Mouse (Mus musculus) G1E (cell line): Measurements from ENCODE around the gene Gsdma3. TPM values are rescaled to one million over a fixed set of nuclear protein-coding genes. Genes with fewer than 3 reads are reported as not detected.

Experiments
- ATAC-seq: 2 replicates; pipeline ENCODE4 v1.8.0; 2016; ENCODE audit warnings: mild to moderate bottlenecking; ENCODE audit not compliant: insufficient number of reproducible peaks, poor library complexity, low FRiP score, severe bottlenecking; ENCODE audit errors: extremely low read depth
- DNase-seq: peaks from one replicate; pipeline ENCODE4 v3.0.0; 2012; ENCODE audit warnings: low spot score
- H3K27me3 ChIP-seq: 2 replicates; pipeline ENCODE4 v1.6.1; 2012; ENCODE audit warnings: mild to moderate bottlenecking, low read length, inconsistent platforms; ENCODE audit not compliant: insufficient read depth
- H3K36me3 ChIP-seq: replicated peaks from 2 replicates; pipeline ENCODE3; 2012; ENCODE audit warnings: mild to moderate bottlenecking, inconsistent platforms
- H3K4me1 ChIP-seq: 2 replicates; pipeline ENCODE4 v1.6.1; 2012; ENCODE audit warnings: low read depth, low read length, inconsistent platforms, mixed read lengths; ENCODE audit not compliant: insufficient read depth
- H3K4me3 ChIP-seq: 2 replicates; pipeline ENCODE4 v1.5.1; 2012; ENCODE audit warnings: low read depth, mild to moderate bottlenecking, inconsistent platforms, low read length, moderate library complexity, mixed read lengths
- H3K9me3 ChIP-seq: replicated peaks from 2 replicates; pipeline ENCODE4 v1.6.1; 2012; ENCODE audit warnings: inconsistent platforms
- CTCF ChIP-seq: IDR thresholded peaks from 2 replicates; pipeline ENCODE4 v1.5.1; 2012; ENCODE audit warnings: low read depth, low read length, inconsistent platforms, mixed read lengths
- GATA1 ChIP-seq: IDR thresholded peaks from 2 replicates; pipeline ENCODE4 v1.6.1; 2012; ENCODE audit warnings: borderline replicate concordance, low read length, inconsistent platforms, mixed read lengths
- GATA2 ChIP-seq: IDR thresholded peaks from 2 replicates; pipeline ENCODE4 v1.6.1; 2012; ENCODE audit warnings: low read depth, low read length, inconsistent platforms, borderline replicate concordance
- POLR2AphosphoS5 ChIP-seq: IDR thresholded peaks from 2 replicates; pipeline ENCODE4 v1.6.1; 2012; ENCODE audit warnings: low read depth, low read length, inconsistent platforms; ENCODE audit not compliant: insufficient replicate concordance
- TAL1 ChIP-seq: conservative IDR thresholded peaks from 2 replicates; pipeline ENCODE4 v1.6.1; 2012; ENCODE audit warnings: low read depth, low read length, inconsistent platforms, mixed read lengths
- polyA plus RNA-seq: library from polyadenylated mRNA; stranded (reverse); fragments of >175 nt; gene quantifications from 2 replicates; pipeline ENCODE4 v1.2.3, GENCODE M21; 2012
- total RNA-seq, 2 experiments: library from RNA; stranded (forward) in 1 of 2; stranded (reverse) in 1 of 2; fragments of 200-1000 nt in 1 of 2; fragments of >200 nt in 1 of 2; fragmentation: Nextera tagmentation in 1 of 2; gene quantifications; 2 replicates each; pipeline ENCODE4 v1.2.3; 2014 to 2017

Gsdma3 gene
- total RNA-seq (2014; fragmentation: Nextera tagmentation) = not detected in 2 replicates
- total RNA-seq (2017) = 0.12 TPM in 1 of 2 replicates, not detected in the other
- not detected in 2 replicates for polyA plus RNA-seq

- H3K4me3 ChIP-seq = no peak within 1 kb of the TSS
- peaks cover 20% of the 10 kb centered on the region for H3K27me3 ChIP-seq
- ATAC-seq (no peak), DNase-seq (no peak)
- H3K4me1 ChIP-seq = peaks cover 4% of the 10 kb centered on the region; the same call in 1 of the 2 replicates
- TF ChIP-seq GATA2 = no peak
- TF ChIP-seq POLR2AphosphoS5 = no peak
- no peak for TF ChIP-seq GATA1
- TF ChIP-seq TAL1 = no peak
- no peak for TF ChIP-seq CTCF
- no peaks in the 10 kb centered on the region for H3K36me3 ChIP-seq
- no peaks in the 10 kb centered on the region for H3K9me3 ChIP-seq
Observed at GRCm38 (mm10) chr11:98625611-98626410, at the start of gene Gsdma3, which contains the start of gene Gm12355. Gene Gsdma3, plus strand, starts transcription at chr11:98626360. Gene Gm12355, minus strand, starts transcription at chr11:98625661.

DNA sequence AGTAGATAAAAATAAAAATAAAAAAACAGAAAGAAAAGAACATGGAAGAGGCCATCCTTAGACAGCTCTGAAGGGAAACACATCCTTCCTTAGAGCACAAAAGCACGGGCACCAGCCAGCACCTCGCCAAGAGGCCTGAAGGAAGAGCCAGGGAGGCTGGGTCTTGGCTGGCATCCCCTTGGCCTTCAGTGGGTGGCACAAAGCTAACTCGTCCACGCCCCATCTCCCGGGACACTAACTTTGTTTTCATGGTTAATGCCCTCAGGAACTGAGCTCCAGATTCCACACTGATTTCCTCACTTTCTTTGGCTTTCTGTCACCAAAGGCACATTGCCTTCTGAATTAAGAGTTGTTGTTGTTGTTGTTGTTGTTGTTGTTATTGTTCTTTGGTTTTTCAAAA lies 48.4 kb upstream of the Gsdma3 start:
- TF ChIP-seq GATA2 (no peak), TAL1 (no peak)
- ATAC-seq (no peak), DNase-seq (no peak)
- Histone ChIP-seq H3K36me3 (peaks cover 31% of the 10 kb centered on the region), H3K4me1 (peaks cover 44% of the 10 kb centered on the region), H3K27me3 (peaks cover 2% of the 10 kb centered on the region; the same call in 1 of the 2 replicates), H3K4me3 (no peak overlapping the region), H3K9me3 (no peaks in the 10 kb centered on the region)

- Histone ChIP-seq H3K36me3 (peaks cover 57% of the 10 kb centered on the region), H3K4me1 (peaks cover 71% of the 10 kb centered on the region), H3K27me3 (peaks cover 2% of the 10 kb centered on the region; the same call in 1 of the 2 replicates), H3K4me3 (peak overlapping the region; percentile 67; the same call in 1 of the 2 replicates), H3K9me3 (no peaks in the 10 kb centered on the region)
- DNase-seq (peak; percentile 57), ATAC-seq (peak; percentile 32; the same call in 1 of the 2 replicates)
- TF ChIP-seq CTCF (no peak), TAL1 (peak; percentile 59), GATA2 (no peak), POLR2AphosphoS5 (no peak), GATA1 (no peak)
Observed at GRCm38 (mm10) chr11:98580301-98581121, 45.6 kb upstream of the Gsdma3 start.

DNA sequence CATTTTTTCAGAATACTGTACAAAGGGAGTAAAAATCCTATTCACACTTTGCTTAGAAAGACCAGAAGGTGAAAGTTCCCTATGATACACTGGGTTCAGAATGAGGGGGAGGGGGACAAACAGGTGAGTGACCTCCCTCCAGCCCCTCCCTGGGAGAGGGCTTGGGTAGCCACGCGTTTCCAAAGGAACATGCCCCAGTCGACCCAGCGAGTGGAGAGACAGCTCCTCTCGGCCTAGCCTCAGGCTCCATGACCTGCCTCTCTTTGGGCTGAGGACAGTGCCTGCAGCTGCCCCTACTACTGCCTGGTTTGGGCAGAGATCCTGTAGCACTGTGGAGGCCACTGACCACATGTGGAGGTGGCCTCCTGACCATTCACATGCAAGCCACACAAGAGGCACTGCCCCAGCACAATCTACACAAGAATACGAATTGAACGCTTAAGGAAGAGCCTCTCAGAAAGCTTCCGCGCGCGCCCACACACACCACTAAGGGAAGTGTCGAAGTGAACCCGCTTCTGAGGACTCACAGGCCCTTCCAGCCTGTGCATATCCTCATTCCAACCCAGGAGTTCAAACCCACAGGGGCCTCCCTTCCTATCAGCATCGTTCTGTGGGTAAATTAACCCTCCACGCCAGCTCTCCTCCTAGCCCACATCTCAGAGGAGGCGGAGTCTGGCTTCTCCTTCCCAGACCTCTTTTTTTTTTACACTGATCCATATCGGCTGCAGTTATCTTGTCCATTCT lies 44.7 kb upstream of the Gsdma3 start:
- H3K4me1 ChIP-seq = peaks cover 81% of the 10 kb centered on the region
- TF ChIP-seq TAL1 (no peak), CTCF (no peak), POLR2AphosphoS5 (no peak), GATA2 (no peak), GATA1 (no peak)
- peaks cover 2% of the 10 kb centered on the region; the same call in 1 of the 2 replicates for H3K27me3 ChIP-seq
- H3K36me3 ChIP-seq = peaks cover 60% of the 10 kb centered on the region
- H3K4me3 ChIP-seq = peak overlapping the region; percentile 67; the same call in 1 of the 2 replicates
- H3K9me3 ChIP-seq = no peaks in the 10 kb centered on the region
- ATAC-seq = peak; percentile 46
- peak; percentile 49 for DNase-seq

GRCm38 (mm10) chr11:98582030-98582388 lies 44.2 kb upstream of the Gsdma3 start:
- DNase-seq = peak; percentile 47
- ATAC-seq = no peak; the same call in 1 of the 2 replicates
- Histone ChIP-seq H3K36me3 (peaks cover 60% of the 10 kb centered on the region), H3K4me1 (peaks cover 81% of the 10 kb centered on the region), H3K4me3 (peak overlapping the region; percentile 67; the same call in 1 of the 2 replicates), H3K27me3 (no peaks in the 10 kb centered on the region), H3K9me3 (no peaks in the 10 kb centered on the region)
- TF ChIP-seq GATA2 = no peak
- no peak for TF ChIP-seq TAL1
- no peak for TF ChIP-seq CTCF
- no peak for TF ChIP-seq POLR2AphosphoS5
- TF ChIP-seq GATA1 = no peak
